Mouse (Mus musculus): ENCODE data around the gene Gm5485. TPM values are rescaled to one million over a fixed set of nuclear protein-coding genes. Genes with fewer than 3 reads are reported as not detected.

The Gm5485 gene
- polyA plus RNA-seq, 1 experiment from 2014 or later = 0.62 TPM

- DNase-seq (ENCODE audit: low spot score) (no peak), ATAC-seq (replicated peaks; ENCODE audit: low FRiP score, low TSS enrichment, low read depth) (no peak)
- no peak overlapping the region for H3K4me2 ChIP-seq (ENCODE audit: low read length)
- no peak overlapping the region for H3K9ac ChIP-seq (ENCODE audit: low read length)
- H3K36me3 ChIP-seq (ENCODE audit: control insufficient read depth, insufficient read depth, low read length) = no peaks in the 10 kb centered on the region
- no peaks in the 10 kb centered on the region for H3K27me3 ChIP-seq (replicated peaks; ENCODE audit: control insufficient read depth, insufficient read depth, low read length)
- H3K9me3 ChIP-seq (ENCODE audit: control insufficient read depth, low read length) = no peaks in the 10 kb centered on the region
- no peak overlapping the region for H3K27ac ChIP-seq (ENCODE audit: low read depth)
- 40% methylated on average over 2 of the region's 2 CpGs for WGBS
- H3K4me3 ChIP-seq (ENCODE audit: low read depth, low read length) = no peak overlapping the region
- H3K4me1 ChIP-seq (replicated peaks; ENCODE audit: control insufficient read depth, insufficient read depth, low read length) = no peaks in the 10 kb centered on the region
Observed at GRCm38 (mm10) chr16:48422501-48422900, 10.3 kb upstream of the Gm5485 start.

DNA sequence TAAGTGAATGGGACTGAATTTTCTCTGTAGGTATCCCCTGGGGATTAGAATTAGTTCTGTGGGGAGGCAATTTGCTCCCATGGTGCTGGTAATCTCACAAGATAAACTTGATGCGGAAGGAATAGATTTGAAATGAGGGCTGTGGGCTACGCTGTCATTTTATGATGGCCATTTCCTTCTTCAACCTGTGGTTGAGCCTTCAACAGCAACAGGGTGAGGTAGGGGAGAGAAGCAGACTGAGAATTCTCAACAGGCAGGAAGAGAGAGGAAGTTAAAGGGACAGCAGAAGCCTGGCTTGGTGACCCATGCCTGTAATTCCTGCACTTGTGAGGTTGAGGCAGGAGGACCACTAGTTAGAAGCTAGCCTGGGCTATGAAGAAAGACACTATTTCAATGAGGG is 6.8 kb upstream of the Gm5485 start:
- WGBS = 49% methylated on average over 2 of the region's 2 CpGs
- no peaks in the 10 kb centered on the region for H3K4me1 ChIP-seq (replicated peaks; ENCODE audit: control insufficient read depth, insufficient read depth, low read length)
- H3K9ac ChIP-seq (ENCODE audit: low read length) = no peak overlapping the region
- H3K4me3 ChIP-seq (ENCODE audit: low read depth, low read length) = no peak overlapping the region
- no peaks in the 10 kb centered on the region for H3K27me3 ChIP-seq (replicated peaks; ENCODE audit: control insufficient read depth, insufficient read depth, low read length)
- H3K4me2 ChIP-seq (ENCODE audit: low read length) = no peak overlapping the region
- ATAC-seq (replicated peaks; ENCODE audit: low FRiP score, low TSS enrichment, low read depth) (no peak), DNase-seq (ENCODE audit: low spot score) (no peak)
- no peak overlapping the region for H3K27ac ChIP-seq (ENCODE audit: low read depth)
- no peaks in the 10 kb centered on the region for H3K9me3 ChIP-seq (ENCODE audit: control insufficient read depth, low read length)
- H3K36me3 ChIP-seq (ENCODE audit: control insufficient read depth, insufficient read depth, low read length) = no peaks in the 10 kb centered on the region

- Histone ChIP-seq H3K27me3 (replicated peaks; ENCODE audit: control insufficient read depth, insufficient read depth, low read length) (no peaks in the 10 kb centered on the region), H3K4me3 (ENCODE audit: low read depth, low read length) (no peak overlapping the region), H3K9ac (ENCODE audit: low read length) (no peak overlapping the region), H3K4me2 (ENCODE audit: low read length) (no peak overlapping the region), H3K27ac (ENCODE audit: low read depth) (no peak overlapping the region), H3K36me3 (ENCODE audit: control insufficient read depth, insufficient read depth, low read length) (no peaks in the 10 kb centered on the region), H3K9me3 (ENCODE audit: control insufficient read depth, low read length) (no peaks in the 10 kb centered on the region), H3K4me1 (replicated peaks; ENCODE audit: control insufficient read depth, insufficient read depth, low read length) (no peaks in the 10 kb centered on the region)
- ATAC-seq (replicated peaks; ENCODE audit: low FRiP score, low TSS enrichment, low read depth) = no peak
- no peak for DNase-seq (ENCODE audit: low spot score)
- 34% methylated on average over 3 of the region's 3 CpGs for WGBS
Observed at GRCm38 (mm10) chr16:48418557-48418956, 6.3 kb upstream of the Gm5485 start.

- no peaks in the 10 kb centered on the region for H3K36me3 ChIP-seq (ENCODE audit: control insufficient read depth, insufficient read depth, low read length)
- WGBS = 30% methylated on average over 3 of the region's 3 CpGs
- no peak overlapping the region for H3K4me2 ChIP-seq (ENCODE audit: low read length)
- H3K9ac ChIP-seq (ENCODE audit: low read length) = no peak overlapping the region
- H3K9me3 ChIP-seq (ENCODE audit: control insufficient read depth, low read length) = no peaks in the 10 kb centered on the region
- ATAC-seq (replicated peaks; ENCODE audit: low FRiP score, low TSS enrichment, low read depth) = peak; percentile 82
- peaks cover 9% of the 10 kb centered on the region; the same call in 1 of the 2 replicates for H3K4me1 ChIP-seq (replicated peaks; ENCODE audit: control insufficient read depth, insufficient read depth, low read length)
- no peaks in the 10 kb centered on the region for H3K27me3 ChIP-seq (replicated peaks; ENCODE audit: control insufficient read depth, insufficient read depth, low read length)
- DNase-seq (ENCODE audit: low spot score) = no peak
- no peak overlapping the region for H3K4me3 ChIP-seq (ENCODE audit: low read depth, low read length)
- H3K27ac ChIP-seq (ENCODE audit: low read depth) = no peak overlapping the region
Observed at GRCm38 (mm10) chr16:48410125-48410524, 2.1 kb downstream of the Gm5485 start.

GRCm38 (mm10) chr16:48409580-48409979 is 2.6 kb downstream of the Gm5485 start:
- 15% methylated on average over 7 of the region's 7 CpGs for WGBS

DNA sequence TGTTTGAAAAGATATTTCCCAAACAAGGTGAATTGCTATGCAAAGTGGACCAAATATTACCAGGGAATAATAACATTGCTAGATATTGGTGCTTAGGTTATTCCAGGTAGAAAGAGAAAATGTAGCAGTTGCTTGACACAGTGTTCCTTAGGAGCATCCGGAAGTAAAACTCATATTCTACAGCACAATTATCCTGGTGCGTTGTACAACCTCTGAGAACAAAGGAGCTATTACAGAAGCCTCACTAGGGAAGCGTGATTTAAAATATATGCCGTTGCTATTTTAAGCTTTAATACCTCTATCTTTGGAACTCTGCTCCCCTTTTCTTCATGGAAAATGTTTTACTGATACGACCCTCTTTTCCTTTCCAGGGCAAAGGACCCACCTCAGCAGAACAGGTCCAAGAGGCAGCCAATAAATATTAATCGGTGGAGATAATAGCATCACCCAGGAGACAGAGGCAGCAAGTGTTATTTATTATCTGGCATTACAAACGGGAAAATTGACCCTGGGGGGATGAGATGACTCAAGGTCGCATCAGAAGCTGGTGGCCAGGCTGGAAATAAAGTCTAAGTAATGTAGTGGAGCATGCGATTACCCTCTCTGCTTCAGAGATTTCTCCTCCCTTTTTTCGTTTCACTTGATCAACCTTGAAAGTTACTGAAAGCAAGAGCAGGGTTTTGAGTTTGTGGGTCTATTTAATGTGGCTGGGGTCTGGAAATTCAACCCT is 6.4 kb downstream of the Gm5485 start:
- no peak overlapping the region for H3K4me2 ChIP-seq (ENCODE audit: low read length)
- H3K4me1 ChIP-seq (replicated peaks; ENCODE audit: control insufficient read depth, insufficient read depth, low read length) = peaks cover 9% of the 10 kb centered on the region; the same call in 1 of the 2 replicates
- no peak overlapping the region for H3K27ac ChIP-seq (ENCODE audit: low read depth)
- no peak for ATAC-seq (replicated peaks; ENCODE audit: low FRiP score, low TSS enrichment, low read depth)
- H3K9ac ChIP-seq (ENCODE audit: low read length) = no peak overlapping the region
- H3K27me3 ChIP-seq (replicated peaks; ENCODE audit: control insufficient read depth, insufficient read depth, low read length) = no peaks in the 10 kb centered on the region
- no peak overlapping the region for H3K4me3 ChIP-seq (ENCODE audit: low read depth, low read length)
- 55% methylated on average over 10 of the region's 10 CpGs for WGBS
- no peaks in the 10 kb centered on the region for H3K9me3 ChIP-seq (ENCODE audit: control insufficient read depth, low read length)
- no peaks in the 10 kb centered on the region for H3K36me3 ChIP-seq (ENCODE audit: control insufficient read depth, insufficient read depth, low read length)
- no peak for DNase-seq (ENCODE audit: low spot score)

More at GRCm38 (mm10) chr16:48409580-48409979, 2.6 kb downstream of the Gm5485 start:
- Histone ChIP-seq H3K4me1 (replicated peaks; ENCODE audit: control insufficient read depth, insufficient read depth, low read length) (peaks cover 9% of the 10 kb centered on the region; the same call in 1 of the 2 replicates), H3K9ac (ENCODE audit: low read length) (no peak overlapping the region), H3K9me3 (ENCODE audit: control insufficient read depth, low read length) (no peaks in the 10 kb centered on the region), H3K27ac (ENCODE audit: low read depth) (no peak overlapping the region), H3K4me3 (ENCODE audit: low read depth, low read length) (no peak overlapping the region), H3K27me3 (replicated peaks; ENCODE audit: control insufficient read depth, insufficient read depth, low read length) (no peaks in the 10 kb centered on the region), H3K36me3 (ENCODE audit: control insufficient read depth, insufficient read depth, low read length) (no peaks in the 10 kb centered on the region), H3K4me2 (ENCODE audit: low read length) (0 out of 2 replicates have a peak overlapping the region, but pooled peaks have one; percentile 33)
- DNase-seq (ENCODE audit: low spot score) (no peak), ATAC-seq (replicated peaks; ENCODE audit: low FRiP score, low TSS enrichment, low read depth) (no peak)

DNA sequence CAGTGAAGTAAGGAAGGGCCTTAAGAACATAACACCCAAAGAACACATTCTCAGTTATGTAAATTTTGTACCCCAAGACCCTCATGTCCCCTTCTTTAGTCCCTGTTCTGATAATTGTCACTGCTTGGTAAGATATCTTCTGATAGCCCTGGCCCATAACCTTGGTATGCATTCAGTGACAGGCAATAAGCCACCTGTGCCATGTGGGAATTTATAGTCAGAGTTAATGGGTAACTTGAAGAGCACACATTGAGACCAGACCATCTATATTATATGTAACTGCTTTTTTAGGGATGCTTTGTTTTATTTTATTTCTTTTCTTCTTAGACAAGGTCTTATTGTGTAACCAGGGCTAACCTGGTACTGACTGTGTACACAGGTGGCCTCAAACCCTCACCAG is 8.2 kb downstream of the Gm5485 start:
- Histone ChIP-seq H3K4me2 (ENCODE audit: low read length) (no peak overlapping the region), H3K4me3 (ENCODE audit: low read depth, low read length) (no peak overlapping the region), H3K4me1 (replicated peaks; ENCODE audit: control insufficient read depth, insufficient read depth, low read length) (no peaks in the 10 kb centered on the region), H3K27ac (ENCODE audit: low read depth) (no peak overlapping the region), H3K9ac (ENCODE audit: low read length) (no peak overlapping the region), H3K27me3 (replicated peaks; ENCODE audit: control insufficient read depth, insufficient read depth, low read length) (no peaks in the 10 kb centered on the region), H3K9me3 (ENCODE audit: control insufficient read depth, low read length) (no peaks in the 10 kb centered on the region), H3K36me3 (ENCODE audit: control insufficient read depth, insufficient read depth, low read length) (no peaks in the 10 kb centered on the region)
- DNase-seq (ENCODE audit: low spot score) = no peak
- ATAC-seq (replicated peaks; ENCODE audit: low FRiP score, low TSS enrichment, low read depth) = no peak

DNA sequence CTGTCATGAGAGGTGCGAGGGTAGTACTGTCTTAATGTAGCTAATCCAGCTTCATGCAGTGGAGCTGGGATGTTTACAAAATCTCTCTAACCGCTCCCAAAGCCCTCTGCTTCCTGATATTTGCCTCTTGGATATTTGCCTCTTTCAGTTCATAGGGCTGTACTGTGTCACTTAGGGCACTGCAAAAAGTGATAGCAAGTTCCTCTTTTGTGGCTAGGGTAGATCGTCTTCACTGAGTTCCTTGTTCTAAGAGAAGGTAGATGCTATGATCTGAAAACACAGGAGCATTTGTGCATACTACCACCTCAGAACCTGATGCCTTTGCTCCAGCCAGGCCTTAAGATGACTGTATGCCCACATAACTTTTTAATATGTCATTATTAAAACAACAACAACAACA is 8.8 kb downstream of the Gm5485 start:
- Histone ChIP-seq H3K4me3 (ENCODE audit: low read depth, low read length) (no peak overlapping the region), H3K4me1 (replicated peaks; ENCODE audit: control insufficient read depth, insufficient read depth, low read length) (no peaks in the 10 kb centered on the region), H3K9me3 (ENCODE audit: control insufficient read depth, low read length) (no peaks in the 10 kb centered on the region), H3K9ac (ENCODE audit: low read length) (no peak overlapping the region), H3K27ac (ENCODE audit: low read depth) (no peak overlapping the region), H3K27me3 (replicated peaks; ENCODE audit: control insufficient read depth, insufficient read depth, low read length) (no peaks in the 10 kb centered on the region), H3K36me3 (ENCODE audit: control insufficient read depth, insufficient read depth, low read length) (no peaks in the 10 kb centered on the region), H3K4me2 (ENCODE audit: low read length) (no peak overlapping the region)
- ATAC-seq (replicated peaks; ENCODE audit: low FRiP score, low TSS enrichment, low read depth) (no peak), DNase-seq (ENCODE audit: low spot score) (no peak)
- 54% methylated on average over 3 of the region's 3 CpGs for WGBS

DNA sequence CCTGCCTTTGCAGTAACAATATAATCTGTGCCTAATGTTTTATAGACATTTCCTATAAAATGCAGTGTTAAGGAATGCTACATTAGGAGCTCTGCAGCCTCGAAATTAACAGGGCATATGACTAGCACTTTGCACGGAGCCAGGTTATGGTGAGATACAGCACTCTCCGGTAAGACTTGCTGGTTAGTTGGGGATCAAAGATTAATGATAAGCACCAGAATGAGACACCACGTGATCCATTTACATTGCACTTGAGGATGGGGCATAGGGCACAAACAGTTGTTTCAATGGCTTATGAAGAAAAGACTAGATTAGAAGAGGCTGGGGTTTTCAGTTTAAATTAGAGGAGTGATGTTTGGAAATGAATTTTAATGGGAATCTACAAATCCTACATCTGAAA is 9.3 kb downstream of the Gm5485 start:
- no peaks in the 10 kb centered on the region for H3K36me3 ChIP-seq (ENCODE audit: control insufficient read depth, insufficient read depth, low read length)
- H3K4me2 ChIP-seq (ENCODE audit: low read length) = no peak overlapping the region
- no peak for DNase-seq (ENCODE audit: low spot score)
- 70% methylated on average over 4 of the region's 4 CpGs for WGBS
- H3K4me1 ChIP-seq (replicated peaks; ENCODE audit: control insufficient read depth, insufficient read depth, low read length) = no peaks in the 10 kb centered on the region
- no peak for ATAC-seq (replicated peaks; ENCODE audit: low FRiP score, low TSS enrichment, low read depth)
- H3K9ac ChIP-seq (ENCODE audit: low read length) = no peak overlapping the region
- H3K9me3 ChIP-seq (ENCODE audit: control insufficient read depth, low read length) = no peaks in the 10 kb centered on the region
- H3K27me3 ChIP-seq (replicated peaks; ENCODE audit: control insufficient read depth, insufficient read depth, low read length) = no peaks in the 10 kb centered on the region
- H3K27ac ChIP-seq (ENCODE audit: low read depth) = no peak overlapping the region
- H3K4me3 ChIP-seq (ENCODE audit: low read depth, low read length) = no peak overlapping the region

All from intestine, embryonic 14.5 days (tissue).